Mouse (Mus musculus): ENCODE data around the gene Olfr1305. TPM values are rescaled to one million over a fixed set of nuclear protein-coding genes. Genes with fewer than 3 reads are reported as not detected.

Gene Olfr1305
- not detected in 2 replicates for polyA plus RNA-seq (2015; fragmentation: Nextera tagmentation; extraction: Ambion mirVana)

DNA sequence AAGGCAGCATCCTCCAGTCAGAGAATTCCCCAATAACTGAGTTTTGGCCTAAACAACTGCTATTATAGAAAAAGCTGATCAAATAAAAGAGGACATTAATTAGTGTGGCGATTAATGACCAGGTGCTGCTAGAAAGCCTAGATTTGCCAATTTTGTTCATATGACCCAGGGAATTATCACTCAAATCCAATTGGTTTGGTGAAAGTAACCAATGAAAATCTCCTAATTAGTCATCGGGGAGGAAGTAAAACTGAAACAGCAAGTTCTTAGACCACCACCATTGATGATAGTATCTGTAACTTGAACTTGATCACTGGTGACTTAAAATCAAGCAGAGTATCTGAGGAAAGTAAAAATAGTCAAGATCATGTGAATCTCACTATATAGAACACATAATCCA is at the start of gene Olfr1305:
Gene Olfr1305 (minus strand): TSS at position 101 of the 400 bp plus-strand sequence.
- no peaks in the 10 kb centered on the region for H3K4me1 ChIP-seq (replicated peaks)
- no peaks in the 10 kb centered on the region for H3K36me3 ChIP-seq
- WGBS: 94% methylated on average over 2 of the region's 2 CpGs
- H3K4me3 ChIP-seq: no peak within 1 kb of the TSS
- no peak within 1 kb of the TSS for H3K27ac ChIP-seq (replicated peaks)
- no peak within 1 kb of the TSS for H3K9ac ChIP-seq
- ATAC-seq (ENCODE audit: low read depth): no peak
- H3K27me3 ChIP-seq: no peaks in the 10 kb centered on the region
- no peak within 1 kb of the TSS for H3K4me2 ChIP-seq
- no peaks in the 10 kb centered on the region for H3K9me3 ChIP-seq

DNA sequence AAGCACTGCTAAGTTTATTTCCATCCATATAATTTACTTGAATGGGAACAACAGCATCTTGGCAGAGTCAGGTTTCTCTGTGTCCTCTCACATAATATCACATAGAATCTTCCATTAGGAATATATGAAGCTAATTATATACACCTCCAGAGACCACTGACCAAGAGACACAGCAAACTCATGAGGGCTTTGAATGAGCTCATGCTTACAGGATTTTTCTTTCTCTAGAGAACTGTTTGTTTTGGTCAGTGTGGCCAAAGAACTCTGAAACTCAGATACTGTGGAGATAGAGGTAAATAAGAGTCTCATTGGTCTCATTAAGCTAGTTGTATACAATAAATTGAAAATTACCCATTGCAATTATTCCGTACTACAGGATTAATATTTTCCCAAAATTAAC is 39.2 kb upstream of the Olfr1305 start, which contains the start of gene Olfr1306:
Gene Olfr1306 (minus strand): TSS at position 101 of the 400 bp plus-strand sequence.
- Histone ChIP-seq H3K27me3 (no peaks in the 10 kb centered on the region), H3K27ac (replicated peaks) (no peak within 1 kb of the TSS), H3K36me3 (no peaks in the 10 kb centered on the region), H3K9ac (no peak within 1 kb of the TSS), H3K9me3 (peaks cover 7% of the 10 kb centered on the region; the same call in 1 of the 2 replicates), H3K4me2 (no peak within 1 kb of the TSS), H3K4me1 (replicated peaks) (no peaks in the 10 kb centered on the region), H3K4me3 (no peak within 1 kb of the TSS)
- ATAC-seq (ENCODE audit: low read depth): no peak
- 91% methylated on average over 1 of the region's 1 CpGs for WGBS

DNA sequence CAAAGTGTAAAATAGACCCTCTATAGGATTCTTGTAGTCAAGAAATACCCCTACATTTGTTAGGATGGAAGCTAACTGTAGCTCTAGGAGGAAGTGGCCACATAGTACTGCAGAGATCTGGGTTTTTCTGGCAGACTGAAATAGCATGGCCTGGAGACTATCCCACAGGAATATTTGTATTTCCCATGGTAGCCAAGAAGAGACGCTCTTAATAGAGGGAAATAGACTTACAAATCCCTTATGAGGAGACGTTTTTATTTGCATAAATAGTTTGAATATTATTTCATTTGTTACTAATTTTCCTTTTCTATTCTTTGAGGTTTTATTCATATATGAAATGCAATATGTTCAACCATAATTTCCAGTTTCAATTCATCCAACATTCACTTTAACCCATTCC is 56.7 kb downstream of the Olfr1305 start, which contains the start of gene Olfr1303:
Gene Olfr1303 (minus strand): TSS at position 101 of the 400 bp plus-strand sequence.
- WGBS: 87% methylated on average over 2 of the region's 2 CpGs
- H3K9ac ChIP-seq: no peak within 1 kb of the TSS
- H3K4me1 ChIP-seq (replicated peaks): no peaks in the 10 kb centered on the region
- no peak within 1 kb of the TSS for H3K4me3 ChIP-seq
- ATAC-seq (ENCODE audit: low read depth): no peak
- H3K9me3 ChIP-seq: no peaks in the 10 kb centered on the region
- no peaks in the 10 kb centered on the region for H3K36me3 ChIP-seq
- H3K4me2 ChIP-seq: no peak within 1 kb of the TSS
- no peaks in the 10 kb centered on the region for H3K27me3 ChIP-seq
- no peak within 1 kb of the TSS for H3K27ac ChIP-seq (replicated peaks)

Other genes starting within 250 kb of the Olfr1305 start
- not detected in 2 replicates for gene Olfr1298, start 227.9 kb downstream of the Olfr1305 start, polyA plus RNA-seq (2015; fragmentation: Nextera tagmentation; extraction: Ambion mirVana)
- gene Olfr1299, start 215.7 kb downstream of the Olfr1305 start, polyA plus RNA-seq (2015; fragmentation: Nextera tagmentation; extraction: Ambion mirVana): not detected in 2 replicates
- gene Olfr1301, start 126.1 kb downstream of the Olfr1305 start, polyA plus RNA-seq (2015; fragmentation: Nextera tagmentation; extraction: Ambion mirVana): not detected in 2 replicates
- not detected in 2 replicates for gene Olfr1302, start 99.7 kb downstream of the Olfr1305 start, polyA plus RNA-seq (2015; fragmentation: Nextera tagmentation; extraction: Ambion mirVana)
- not detected in 2 replicates for gene Olfr1303, start 56.8 kb downstream of the Olfr1305 start, polyA plus RNA-seq (2015; fragmentation: Nextera tagmentation; extraction: Ambion mirVana)
- not detected in 2 replicates for gene Olfr1306, start 39.1 kb upstream of the Olfr1305 start, polyA plus RNA-seq (2015; fragmentation: Nextera tagmentation; extraction: Ambion mirVana)
- 0.01 TPM in 1 of 2 replicates, not detected in the other for gene Olfr1307, start 72.3 kb upstream of the Olfr1305 start, polyA plus RNA-seq (2015; fragmentation: Nextera tagmentation; extraction: Ambion mirVana)
- gene Olfr1308, start 87.8 kb upstream of the Olfr1305 start, polyA plus RNA-seq (2015; fragmentation: Nextera tagmentation; extraction: Ambion mirVana): not detected in 2 replicates
- not detected in 2 replicates for gene Olfr1309, start 113.1 kb upstream of the Olfr1305 start, polyA plus RNA-seq (2015; fragmentation: Nextera tagmentation; extraction: Ambion mirVana)
- not detected in 2 replicates for gene Olfr1310, start 135.6 kb upstream of the Olfr1305 start, polyA plus RNA-seq (2015; fragmentation: Nextera tagmentation; extraction: Ambion mirVana)
- not detected in 2 replicates for gene Olfr1311, start 147.3 kb upstream of the Olfr1305 start, polyA plus RNA-seq (2015; fragmentation: Nextera tagmentation; extraction: Ambion mirVana)
- not detected in 2 replicates for gene Olfr1312, start 173.1 kb upstream of the Olfr1305 start, polyA plus RNA-seq (2015; fragmentation: Nextera tagmentation; extraction: Ambion mirVana)
- not detected in 2 replicates for gene Olfr1313, start 200.7 kb upstream of the Olfr1305 start, polyA plus RNA-seq (2015; fragmentation: Nextera tagmentation; extraction: Ambion mirVana)
- not detected in 2 replicates for gene Olfr1314, start 219.6 kb upstream of the Olfr1305 start, polyA plus RNA-seq (2015; fragmentation: Nextera tagmentation; extraction: Ambion mirVana)
- not detected in 2 replicates for gene Olfr1315-ps1, start 238.3 kb upstream of the Olfr1305 start, polyA plus RNA-seq (2015; fragmentation: Nextera tagmentation; extraction: Ambion mirVana)

Measured in neural tube, embryonic 13.5 days (tissue).